Mouse (Mus musculus): Measurements from ENCODE around the gene Tedc2. TPM values are rescaled to one million over a fixed set of nuclear protein-coding genes. Genes with fewer than 3 reads are reported as not detected.

Gene Tedc2
- 13.9 and 14.7 TPM in 2 replicates for polyA plus RNA-seq (2016; fragmentation: Nextera tagmentation; extraction: Ambion mirVana)

GRCm38 (mm10) chr17:24220435-24221411, at the start of gene Tedc2:
Tedc2 (minus strand) TSS chr17:24220851.
- Histone ChIP-seq H3K9me3 (no peaks in the 10 kb centered on the region), H3K27me3 (no peaks in the 10 kb centered on the region), H3K4me3 (peak within 1 kb of the TSS; percentile 73), H3K27ac (replicated peaks) (peak within 1 kb of the TSS; percentile 56), H3K9ac (replicated peaks) (peak within 1 kb of the TSS; percentile 76), H3K4me1 (peaks cover 21% of the 10 kb centered on the region), H3K36me3 (peaks cover 59% of the 10 kb centered on the region), H3K4me2 (replicated peaks) (peak within 1 kb of the TSS; percentile 91)
- ATAC-seq (ENCODE audit: low FRiP score, low read depth): peak; percentile 93
- 5% methylated on average over 41 of the region's 41 CpGs for whole genome bisulfite sequencing

GRCm38 (mm10) chr17:24267133-24267532, 46.5 kb upstream of the Tedc2 start:
- WGBS: 81% methylated on average over 1 of the region's 1 CpGs
- H3K36me3 ChIP-seq: no peaks in the 10 kb centered on the region
- H3K4me2 ChIP-seq (replicated peaks): no peak overlapping the region
- H3K9me3 ChIP-seq: 0 out of 2 replicates have a peak, but pooled peaks cover 2% of the 10 kb centered on the region
- no peaks in the 10 kb centered on the region for H3K4me1 ChIP-seq
- no peak overlapping the region for H3K27ac ChIP-seq (replicated peaks)
- H3K9ac ChIP-seq (replicated peaks): no peak overlapping the region
- ATAC-seq (ENCODE audit: low FRiP score, low read depth): no peak
- no peak overlapping the region for H3K4me3 ChIP-seq
- no peaks in the 10 kb centered on the region for H3K27me3 ChIP-seq

GRCm38 (mm10) chr17:24264766-24265165, 44.1 kb upstream of the Tedc2 start:
- Histone ChIP-seq H3K9me3 (no peaks in the 10 kb centered on the region), H3K9ac (replicated peaks) (no peak overlapping the region), H3K4me3 (no peak overlapping the region), H3K36me3 (no peaks in the 10 kb centered on the region), H3K4me1 (no peaks in the 10 kb centered on the region), H3K27ac (replicated peaks) (no peak overlapping the region), H3K4me2 (replicated peaks) (no peak overlapping the region), H3K27me3 (no peaks in the 10 kb centered on the region)
- WGBS: 94% methylated on average over 2 of the region's 2 CpGs
- no peak for ATAC-seq (ENCODE audit: low FRiP score, low read depth)

GRCm38 (mm10) chr17:24260516-24260915, 39.9 kb upstream of the Tedc2 start:
- no peak overlapping the region for H3K9ac ChIP-seq (replicated peaks)
- no peak overlapping the region for H3K4me3 ChIP-seq
- H3K27ac ChIP-seq (replicated peaks): no peak overlapping the region
- H3K4me1 ChIP-seq: no peaks in the 10 kb centered on the region
- no peak overlapping the region for H3K4me2 ChIP-seq (replicated peaks)
- no peaks in the 10 kb centered on the region for H3K9me3 ChIP-seq
- no peaks in the 10 kb centered on the region for H3K36me3 ChIP-seq
- no peak for ATAC-seq (ENCODE audit: low FRiP score, low read depth)
- 73% methylated on average over 4 of the region's 4 CpGs for WGBS
- no peaks in the 10 kb centered on the region for H3K27me3 ChIP-seq

GRCm38 (mm10) chr17:24259702-24260101, 39.1 kb upstream of the Tedc2 start:
- Histone ChIP-seq H3K9ac (replicated peaks) (no peak overlapping the region), H3K4me2 (replicated peaks) (no peak overlapping the region), H3K4me1 (no peaks in the 10 kb centered on the region), H3K9me3 (no peaks in the 10 kb centered on the region), H3K36me3 (no peaks in the 10 kb centered on the region), H3K4me3 (no peak overlapping the region), H3K27ac (replicated peaks) (no peak overlapping the region), H3K27me3 (no peaks in the 10 kb centered on the region)
- WGBS: 84% methylated on average over 5 of the region's 5 CpGs
- ATAC-seq (ENCODE audit: low FRiP score, low read depth): no peak

GRCm38 (mm10) chr17:24258981-24259380, 38.3 kb upstream of the Tedc2 start:
- 75% methylated on average over 4 of the region's 4 CpGs for WGBS
- H3K9ac ChIP-seq (replicated peaks): no peak overlapping the region
- no peaks in the 10 kb centered on the region for H3K27me3 ChIP-seq
- no peak overlapping the region for H3K27ac ChIP-seq (replicated peaks)
- ATAC-seq (ENCODE audit: low FRiP score, low read depth): no peak
- H3K36me3 ChIP-seq: no peaks in the 10 kb centered on the region
- H3K4me2 ChIP-seq (replicated peaks): no peak overlapping the region
- no peaks in the 10 kb centered on the region for H3K4me1 ChIP-seq
- H3K9me3 ChIP-seq: no peaks in the 10 kb centered on the region
- no peak overlapping the region for H3K4me3 ChIP-seq

GRCm38 (mm10) chr17:24252329-24252728, 31.7 kb upstream of the Tedc2 start:
- Histone ChIP-seq H3K4me3 (no peak overlapping the region), H3K4me2 (replicated peaks) (peak overlapping the region; percentile 75; the same call in 1 of the 2 replicates), H3K27ac (replicated peaks) (no peak overlapping the region), H3K4me1 (peaks cover 10% of the 10 kb centered on the region), H3K36me3 (peaks cover 16% of the 10 kb centered on the region), H3K9ac (replicated peaks) (no peak overlapping the region), H3K27me3 (no peaks in the 10 kb centered on the region), H3K9me3 (no peaks in the 10 kb centered on the region)
- ATAC-seq (ENCODE audit: low FRiP score, low read depth): no peak
- WGBS: 96% methylated on average over 2 of the region's 2 CpGs

- Histone ChIP-seq H3K4me2 (replicated peaks) (peak within 1 kb of the TSS; percentile 75), H3K9ac (replicated peaks) (peak within 1 kb of the TSS; percentile 81), H3K27ac (replicated peaks) (peak within 1 kb of the TSS; percentile 75), H3K36me3 (peaks cover 18% of the 10 kb centered on the region), H3K9me3 (no peaks in the 10 kb centered on the region), H3K4me1 (peaks cover 10% of the 10 kb centered on the region), H3K27me3 (no peaks in the 10 kb centered on the region), H3K4me3 (peak within 1 kb of the TSS; percentile 78)
- peak; percentile 100 for ATAC-seq (ENCODE audit: low FRiP score, low read depth)
- WGBS: under 1% methylated on average over 47 of the region's 48 CpGs
These were observed 30.8 kb upstream of the Tedc2 start, which contains the start of gene Ccnf for GRCm38 (mm10) chr17:24251320-24252069. Ccnf (minus strand) TSS chr17:24251484.

GRCm38 (mm10) chr17:24250988-24251319, 30.3 kb upstream of the Tedc2 start:
- Histone ChIP-seq H3K4me3 (peak overlapping the region; percentile 78), H3K9me3 (no peaks in the 10 kb centered on the region), H3K27me3 (no peaks in the 10 kb centered on the region), H3K27ac (replicated peaks) (peak overlapping the region; percentile 65; the same call in 1 of the 2 replicates), H3K36me3 (peaks cover 23% of the 10 kb centered on the region), H3K9ac (replicated peaks) (peak overlapping the region; percentile 81), H3K4me1 (peaks cover 10% of the 10 kb centered on the region), H3K4me2 (replicated peaks) (peak overlapping the region; percentile 75)
- no peak for ATAC-seq (ENCODE audit: low FRiP score, low read depth)
- WGBS: under 1% methylated on average over 32 of the region's 32 CpGs

GRCm38 (mm10) chr17:24248641-24249040, 28.0 kb upstream of the Tedc2 start:
- H3K9me3 ChIP-seq: 0 out of 2 replicates have a peak, but pooled peaks cover 13% of the 10 kb centered on the region

GRCm38 (mm10) chr17:24244061-24244460, 23.4 kb upstream of the Tedc2 start:
- Histone ChIP-seq H3K4me3 (no peak overlapping the region), H3K4me1 (no peaks in the 10 kb centered on the region), H3K9me3 (0 out of 2 replicates have a peak, but pooled peaks cover 13% of the 10 kb centered on the region), H3K27me3 (no peaks in the 10 kb centered on the region), H3K9ac (replicated peaks) (no peak overlapping the region), H3K36me3 (peaks cover 84% of the 10 kb centered on the region), H3K27ac (replicated peaks) (no peak overlapping the region), H3K4me2 (replicated peaks) (no peak overlapping the region)
- ATAC-seq (ENCODE audit: low FRiP score, low read depth): no peak
- WGBS: 97% methylated on average over 8 of the region's 8 CpGs

More at GRCm38 (mm10) chr17:24248641-24249040, 28.0 kb upstream of the Tedc2 start:
- H3K9ac ChIP-seq (replicated peaks): no peak overlapping the region
- no peak for ATAC-seq (ENCODE audit: low FRiP score, low read depth)
- H3K36me3 ChIP-seq: peaks cover 41% of the 10 kb centered on the region
- no peak overlapping the region for H3K4me3 ChIP-seq
- no peak overlapping the region for H3K4me2 ChIP-seq (replicated peaks)
- peaks cover 10% of the 10 kb centered on the region for H3K4me1 ChIP-seq
- H3K27ac ChIP-seq (replicated peaks): no peak overlapping the region
- no peaks in the 10 kb centered on the region for H3K27me3 ChIP-seq
- 98% methylated on average over 2 of the region's 2 CpGs for WGBS
